Mouse (Mus musculus): ENCODE measurements around the gene Iqgap1. TPM values are rescaled to one million over a fixed set of nuclear protein-coding genes. Genes with fewer than 3 reads are reported as not detected.
"Not testable (repeated sequence)": the region's sequence is repeated elsewhere in the genome, so short reads cannot be mapped to it uniquely, and the experiment has no call there.

The Iqgap1 gene
- polyA plus RNA-seq, 1 experiment, result 51.7 TPM

DNA sequence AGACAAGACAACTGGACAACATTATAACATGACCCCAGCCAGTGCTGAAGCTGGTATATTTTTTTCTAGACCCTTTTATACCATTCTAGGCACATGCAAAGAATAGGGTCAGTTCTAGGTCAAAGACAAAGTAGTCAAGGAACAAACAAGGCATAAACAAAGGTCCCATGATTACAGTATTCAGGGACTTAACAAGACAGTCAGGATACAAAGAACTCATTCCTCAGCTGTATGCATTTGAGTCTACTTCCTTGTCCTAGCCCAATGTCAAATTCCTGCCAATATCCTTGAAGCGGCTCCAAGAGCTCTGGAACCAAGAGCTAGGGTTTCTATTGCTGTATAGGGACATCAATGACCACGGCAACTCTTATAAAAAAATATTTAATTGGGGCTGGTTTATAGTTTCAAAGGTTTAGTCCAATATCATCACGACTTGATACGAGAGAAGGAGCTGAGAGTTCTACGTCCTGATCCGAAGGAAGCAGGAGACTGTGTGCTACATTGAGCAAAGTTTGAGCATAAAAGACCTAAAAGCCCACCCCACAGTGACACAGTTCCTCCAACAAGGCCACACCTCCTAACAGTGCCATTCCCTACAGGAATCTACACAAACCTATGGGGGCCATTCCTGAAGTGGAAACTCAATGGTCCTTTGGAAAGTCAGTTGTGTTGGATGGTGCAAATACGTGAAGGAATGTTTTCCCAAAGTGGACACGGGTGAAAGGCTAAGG lies 18.3 kb upstream of the Iqgap1 start:
- DNase-seq (ENCODE audit: low spot score), result no peak

DNA sequence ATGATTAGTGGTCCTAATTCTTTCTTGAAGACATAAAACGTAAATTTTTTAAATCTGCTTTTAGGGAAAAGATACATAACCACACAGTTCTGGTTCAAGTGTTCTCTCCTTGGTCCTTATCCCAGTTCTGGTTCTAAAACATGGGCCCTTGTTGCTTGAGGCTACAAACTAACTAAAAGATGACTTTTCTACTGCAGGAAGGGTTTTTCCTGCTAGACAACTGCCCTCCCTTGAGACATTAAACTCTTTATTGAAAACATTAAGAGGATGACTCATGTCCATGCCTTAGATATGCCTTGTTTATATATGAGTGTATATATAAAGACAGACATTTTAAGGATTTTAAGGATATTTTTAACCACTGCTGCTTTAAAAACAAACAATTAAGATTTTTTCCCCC lies 17.4 kb upstream of the Iqgap1 start:
- no peak for DNase-seq (ENCODE audit: low spot score)

DNA sequence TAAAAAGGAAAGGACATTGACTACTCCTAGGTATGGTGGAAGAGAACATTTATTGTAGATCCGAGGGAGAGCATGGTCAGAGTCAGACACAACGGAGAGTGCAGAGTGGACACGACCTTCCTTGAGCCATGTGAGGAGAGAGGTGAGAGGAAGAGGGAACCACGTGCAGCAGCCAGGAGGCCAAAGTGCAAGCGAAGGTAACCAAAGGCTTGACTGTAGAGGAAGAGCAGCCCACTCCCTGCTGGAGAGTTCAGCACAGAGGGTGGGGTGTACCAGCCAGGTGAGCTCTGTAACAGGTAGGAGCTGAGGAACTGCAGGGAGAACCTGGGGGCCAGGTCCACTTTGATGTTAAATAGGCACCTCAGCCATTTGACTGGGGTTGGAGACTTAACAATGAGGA lies 16.4 kb upstream of the Iqgap1 start:
- no peak for DNase-seq (ENCODE audit: low spot score)

DNA sequence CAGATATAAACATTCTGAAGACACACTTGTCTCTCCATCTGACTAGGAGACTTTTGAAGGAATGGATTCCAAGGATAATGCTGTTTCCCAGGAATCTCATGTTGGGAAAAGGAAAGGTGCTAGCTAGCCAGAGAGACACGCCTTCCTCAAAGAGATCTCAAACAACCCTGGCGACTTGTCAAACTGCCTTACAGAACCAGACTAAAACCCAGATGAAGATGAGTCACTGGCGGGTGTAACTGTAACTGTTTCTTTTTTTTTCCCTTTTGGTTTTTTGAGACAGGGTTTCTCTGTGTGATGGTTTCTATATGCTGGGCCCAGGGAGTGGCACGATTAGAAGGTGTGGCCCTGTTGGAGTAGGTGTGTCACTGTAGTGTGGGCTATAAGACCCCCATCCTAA lies 15.2 kb upstream of the Iqgap1 start:
- no peak for DNase-seq (ENCODE audit: low spot score)

DNA sequence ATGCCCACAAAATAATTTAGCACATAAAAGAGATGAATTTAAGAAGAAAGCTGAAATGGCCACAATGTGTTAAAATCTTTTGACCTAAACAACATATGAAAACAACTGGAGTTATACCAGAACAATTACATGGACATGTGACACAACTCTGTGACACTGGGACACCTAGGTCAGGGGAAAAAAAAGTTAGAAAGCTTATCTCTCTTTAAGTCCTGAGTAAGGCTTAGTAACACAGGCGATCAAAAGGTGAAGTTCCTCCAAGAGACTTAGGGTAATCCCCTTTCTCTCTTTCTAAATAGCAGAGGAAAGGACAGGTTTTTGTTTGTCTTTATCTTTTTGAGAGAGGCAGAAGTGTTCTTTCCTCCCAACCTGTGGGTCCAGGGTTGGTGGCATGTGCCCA lies 14.5 kb upstream of the Iqgap1 start:
- DNase-seq (ENCODE audit: low spot score), result no peak

DNA sequence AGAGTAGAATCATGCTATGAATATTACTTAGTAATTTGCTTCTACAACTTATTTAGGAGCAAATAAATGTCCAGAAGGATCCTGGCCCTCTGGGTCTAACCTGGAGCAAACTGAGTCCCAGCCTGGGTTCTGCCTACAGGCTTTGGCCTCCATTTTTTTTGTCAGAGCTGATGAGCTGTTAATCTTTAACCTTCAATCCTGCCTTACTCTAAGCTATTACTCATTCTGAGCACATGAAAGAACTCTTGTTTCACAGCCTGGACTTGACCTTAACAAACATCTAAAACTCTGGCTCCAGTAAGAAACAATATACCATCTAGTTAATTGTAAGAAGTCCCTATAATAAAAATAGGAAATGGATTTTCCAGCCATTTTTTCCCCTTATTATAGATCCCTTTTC lies 14.0 kb upstream of the Iqgap1 start:
- DNase-seq (ENCODE audit: low spot score), result no peak

DNA sequence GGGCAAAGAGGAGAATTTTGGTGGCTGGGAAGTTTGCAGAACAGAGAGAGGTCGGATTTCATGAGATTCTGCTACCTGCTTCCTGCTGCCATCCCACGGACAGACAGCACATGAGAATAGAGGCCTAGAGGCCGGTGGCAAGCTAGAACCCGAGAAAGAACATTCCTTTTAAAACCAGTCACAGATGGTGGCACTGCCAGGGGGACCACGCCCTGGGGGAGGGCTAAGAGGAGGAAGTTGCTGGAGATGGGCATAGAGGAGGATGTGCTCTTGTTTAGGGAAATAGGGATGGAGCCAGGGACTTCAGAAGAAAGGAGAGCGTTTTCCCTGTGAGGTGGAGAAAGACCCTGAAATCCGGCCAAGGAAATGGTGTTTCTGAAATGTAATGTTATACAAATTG lies 12.5 kb upstream of the Iqgap1 start:
- DNase-seq (ENCODE audit: low spot score), result no peak

DNA sequence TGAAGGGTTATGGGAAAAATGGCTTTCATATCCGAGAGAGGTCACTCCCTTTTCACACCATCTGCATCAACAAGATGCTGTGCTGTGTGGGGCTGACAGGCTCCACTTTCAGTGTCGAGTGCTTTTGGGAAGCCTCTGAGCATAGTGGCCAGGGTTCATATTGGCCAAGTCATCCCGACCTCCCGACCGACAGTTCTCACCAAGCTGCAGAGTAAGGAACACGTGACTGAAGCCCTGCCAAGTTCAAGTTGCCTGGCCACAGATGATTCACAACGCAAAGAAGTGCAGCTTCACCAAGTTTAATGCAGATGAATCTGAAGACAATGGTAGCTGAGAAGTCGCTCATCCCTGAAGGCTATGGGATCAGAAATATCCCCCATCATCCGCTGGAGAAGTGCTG lies 12.0 kb upstream of the Iqgap1 start:
- DNase-seq (ENCODE audit: low spot score), result no peak

DNA sequence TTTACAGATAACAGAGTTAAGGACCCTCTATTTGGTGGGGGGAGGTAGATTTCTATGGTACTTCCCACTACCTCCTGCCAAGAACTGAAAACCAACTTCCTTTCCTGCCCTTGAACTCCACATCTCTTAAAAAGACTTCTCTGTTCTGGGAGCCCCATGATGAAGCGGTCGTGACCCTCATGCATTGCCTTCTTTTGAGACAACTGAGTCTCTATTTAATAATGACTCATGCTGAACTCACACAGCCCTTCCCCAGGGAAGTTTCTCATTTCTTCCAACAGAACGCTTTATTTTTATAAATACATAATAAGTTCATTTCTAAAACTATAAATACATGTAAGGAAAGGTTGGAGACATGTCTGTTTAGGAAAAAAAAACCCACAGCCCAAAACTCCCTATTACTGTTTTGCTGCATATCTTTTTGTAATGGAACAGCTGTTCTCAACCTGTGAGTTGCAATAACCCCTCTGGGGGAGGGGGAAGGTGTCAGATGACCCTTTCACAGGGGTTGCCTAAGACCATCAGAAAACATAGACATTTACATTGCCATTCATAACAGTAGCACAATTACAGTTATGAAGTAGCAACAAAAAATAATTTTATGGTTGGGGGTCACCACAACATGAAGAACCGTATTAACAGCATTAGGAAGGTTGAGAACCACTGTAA lies 10.3 kb upstream of the Iqgap1 start:
- no peak for DNase-seq (ENCODE audit: low spot score)

DNA sequence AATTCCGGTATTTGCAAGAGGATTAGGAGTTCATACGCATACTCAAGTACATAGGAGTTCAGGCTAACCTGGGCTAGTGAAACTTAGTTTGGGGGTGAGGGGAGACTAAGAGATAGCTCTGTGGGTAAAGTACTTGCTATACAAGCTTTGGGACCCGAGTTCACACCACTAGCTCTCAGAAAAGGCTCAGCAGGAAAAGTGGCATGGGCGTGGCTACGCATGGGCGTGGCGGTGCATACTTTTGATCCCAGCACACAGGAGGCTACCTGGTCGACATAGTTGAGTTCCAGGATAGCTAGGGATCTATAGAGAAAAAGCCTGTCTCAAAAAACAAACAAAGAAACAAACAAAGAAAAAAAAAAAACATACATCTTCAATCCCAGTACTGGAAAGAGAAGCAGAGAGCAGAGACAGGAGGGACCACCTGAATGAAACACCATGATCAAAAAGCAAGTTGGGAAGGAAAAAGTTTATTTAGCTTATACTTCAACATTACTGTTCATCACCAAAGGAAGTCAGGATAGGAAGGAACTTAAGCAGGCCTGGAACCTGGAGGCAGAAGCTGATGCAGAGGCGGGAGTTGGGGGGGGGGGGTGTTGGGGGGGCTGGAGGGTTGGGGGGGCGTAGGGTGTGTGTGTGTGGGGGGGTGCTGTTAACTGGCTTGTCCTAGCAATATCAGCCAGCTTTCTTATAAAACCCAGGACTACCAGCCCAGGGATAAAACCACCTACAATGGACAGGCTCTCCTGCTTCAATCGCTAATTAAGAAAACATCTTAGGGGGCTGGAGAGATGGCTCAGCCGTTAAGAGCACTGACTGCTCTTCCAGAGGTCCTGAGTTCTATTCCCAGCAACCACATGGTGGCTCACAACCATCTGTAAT lies 8.1 kb upstream of the Iqgap1 start:
- DNase-seq (ENCODE audit: low spot score), result no peak

DNA sequence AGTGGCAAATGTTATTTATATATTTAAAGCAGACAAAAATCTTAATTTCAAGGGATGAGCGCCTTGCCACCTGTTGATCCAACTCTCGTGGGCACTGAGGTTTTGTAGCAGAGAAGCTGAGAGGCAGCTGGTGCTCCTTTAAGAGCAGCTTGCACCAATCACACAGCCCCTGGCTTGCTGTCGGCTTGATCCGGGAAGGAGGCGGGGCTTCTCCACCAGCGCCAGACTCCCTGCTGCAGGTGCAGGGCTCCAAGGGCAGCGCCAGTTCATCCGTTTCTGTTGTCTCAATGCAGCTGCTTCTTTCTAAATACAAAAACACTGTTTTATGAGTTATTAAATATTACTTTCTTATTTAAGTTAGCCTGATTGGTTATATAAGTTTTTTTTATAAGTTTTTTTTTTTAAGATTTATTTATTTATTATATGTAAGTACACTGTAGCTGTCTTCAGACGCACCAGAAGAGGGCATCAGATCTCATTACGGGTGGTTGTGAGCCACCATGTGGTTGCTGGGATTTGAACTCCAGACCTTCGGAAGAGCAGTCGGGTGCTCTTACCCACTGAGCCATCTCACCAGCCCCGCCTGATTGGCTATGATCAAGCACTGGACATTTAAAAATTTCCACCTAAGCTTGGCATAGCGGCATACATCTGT lies 7.3 kb upstream of the Iqgap1 start:
- not testable (repeated sequence) for DNase-seq (ENCODE audit: low spot score)

DNA sequence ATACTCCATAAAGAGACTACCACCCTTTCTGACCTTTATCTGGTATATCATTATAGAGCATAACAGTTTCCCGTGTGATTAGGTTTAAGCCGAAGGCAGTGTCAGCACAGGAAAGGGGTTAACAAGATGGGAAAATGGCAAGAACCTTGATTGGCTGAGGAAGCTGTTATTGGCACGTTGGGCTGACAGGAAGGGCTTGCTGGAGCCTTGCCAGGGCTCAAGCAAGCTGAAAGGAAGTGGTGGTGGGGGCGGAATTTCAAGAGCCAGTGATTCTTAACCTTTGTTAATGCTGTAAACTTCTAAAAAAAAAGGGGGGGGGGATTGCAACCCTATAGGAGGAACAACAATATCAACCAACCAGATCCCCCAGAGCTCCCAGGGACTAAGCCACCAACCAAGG lies 6.4 kb upstream of the Iqgap1 start:
- DNase-seq (ENCODE audit: low spot score), result no peak

DNA sequence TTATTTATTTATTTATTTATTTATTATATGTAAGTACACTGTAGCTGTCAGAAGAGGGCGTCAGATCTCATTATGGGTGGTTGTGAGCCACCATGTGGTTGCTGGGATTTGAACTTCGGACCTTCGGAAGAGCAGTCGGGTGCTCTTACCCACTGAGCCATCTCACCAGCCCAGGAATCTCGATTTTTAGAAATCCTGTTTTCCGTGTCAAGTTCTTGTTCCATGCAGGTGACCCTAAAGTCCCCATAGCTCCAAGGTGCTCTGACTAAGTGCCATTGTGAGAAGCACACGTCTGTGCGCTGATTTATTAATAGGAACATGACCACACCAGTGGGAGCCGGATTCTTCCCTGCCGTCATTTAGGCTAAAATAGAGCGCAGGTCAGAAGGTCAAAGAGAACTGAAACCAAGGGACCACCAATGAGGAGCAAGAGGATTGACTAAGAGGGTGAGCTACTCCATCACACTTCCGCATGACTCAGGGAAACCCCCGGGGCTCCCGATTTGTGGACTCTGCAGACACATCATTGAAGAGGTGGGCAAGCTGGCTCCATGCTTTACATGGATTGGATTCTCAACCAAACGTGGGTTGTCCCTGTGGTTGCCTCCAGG lies 4.5 kb upstream of the Iqgap1 start:
- DNase-seq (ENCODE audit: low spot score), result no peak

DNA sequence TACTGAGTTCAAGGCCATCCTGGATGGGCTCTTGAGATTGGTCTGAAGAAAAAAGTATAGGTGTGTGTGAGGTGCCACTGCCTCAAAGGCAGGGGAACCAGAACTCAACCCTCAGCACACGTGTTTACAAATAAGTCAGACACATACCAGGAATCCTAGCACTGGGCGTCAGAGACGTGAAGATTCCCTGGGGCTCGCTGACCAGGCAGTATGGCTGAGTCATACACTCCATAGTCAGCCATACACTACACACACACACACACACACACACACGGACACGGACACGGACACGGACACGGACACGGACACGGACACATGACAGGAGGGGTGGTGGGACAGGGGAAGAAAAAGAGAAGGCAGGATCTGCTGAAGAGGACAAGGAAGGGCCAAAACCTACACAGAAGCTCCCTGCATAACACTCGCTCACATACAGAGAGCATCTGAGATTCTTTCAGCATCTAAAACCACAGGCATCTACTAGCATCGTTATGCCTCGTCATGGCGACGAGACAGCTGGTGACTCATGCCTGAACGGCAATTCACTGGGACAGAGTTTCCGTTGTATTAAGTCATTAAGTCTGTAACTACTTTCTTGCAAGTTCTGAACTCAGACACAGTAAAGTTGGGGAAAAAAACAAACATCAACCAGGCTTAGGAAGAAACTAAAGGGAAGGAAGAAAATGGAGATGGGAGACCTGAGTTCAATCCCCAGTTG lies 2.5 kb upstream of the Iqgap1 start:
- DNase-seq (ENCODE audit: low spot score), result no peak

DNA sequence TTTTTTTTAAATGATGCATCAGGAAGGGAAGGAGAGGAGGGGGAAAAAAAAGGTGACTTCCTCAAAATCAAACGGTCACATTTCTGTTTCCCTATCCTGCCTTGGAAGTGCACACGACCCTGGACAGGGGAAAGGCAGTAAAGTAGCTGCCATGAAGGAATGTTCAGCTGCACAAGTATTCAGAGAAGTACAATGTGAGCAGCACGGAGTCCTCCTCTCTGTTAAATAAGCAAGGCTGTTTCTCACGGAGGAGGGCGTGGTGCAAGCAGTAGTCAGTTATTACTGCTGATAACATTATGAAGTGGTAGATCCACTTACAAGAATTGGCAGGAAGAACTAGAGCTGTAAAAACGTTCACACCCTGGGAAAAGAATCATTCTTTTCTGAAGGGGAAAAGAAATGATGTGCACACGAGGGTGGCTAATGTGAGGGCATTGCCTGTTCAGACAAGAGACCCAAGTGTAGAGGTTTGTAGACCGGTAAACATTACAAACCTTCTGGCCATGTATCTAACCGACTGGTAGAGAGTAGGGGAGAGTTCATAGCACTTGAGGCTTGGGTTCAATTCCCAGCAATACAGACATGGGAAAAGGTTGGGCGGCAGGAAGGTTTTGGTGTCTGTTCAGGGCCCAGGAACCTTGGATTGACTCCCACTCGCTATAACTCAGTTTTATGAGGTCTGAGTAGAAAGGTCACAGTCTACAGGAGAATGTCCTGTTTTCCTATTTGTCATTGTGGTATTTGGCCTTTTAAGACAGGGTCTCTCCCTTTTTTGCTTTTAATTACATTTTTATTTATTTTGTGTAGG lies 1.7 kb downstream of the Iqgap1 start:
- DNase-seq (ENCODE audit: low spot score), result no peak

DNA sequence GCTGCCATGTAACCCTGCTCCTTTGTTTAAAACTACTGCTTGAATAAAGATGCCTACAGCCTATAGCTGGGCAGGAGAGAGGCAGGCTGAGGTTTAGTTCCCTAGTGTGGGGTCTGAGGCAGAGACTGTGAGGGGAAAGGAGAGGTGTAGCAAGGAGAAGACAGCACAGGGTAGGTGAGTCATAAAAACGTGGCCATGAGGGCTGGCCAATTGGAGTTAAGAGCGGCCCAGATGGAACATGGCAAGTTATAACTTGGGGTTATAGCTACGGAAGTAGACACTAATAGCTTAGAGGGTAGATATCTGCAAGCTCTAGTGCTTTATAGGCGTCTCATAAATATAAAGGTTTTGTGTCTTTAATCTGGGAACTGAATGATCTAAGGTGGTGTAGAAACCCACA lies 2.5 kb downstream of the Iqgap1 start:
- no peak for DNase-seq (ENCODE audit: low spot score)

DNA sequence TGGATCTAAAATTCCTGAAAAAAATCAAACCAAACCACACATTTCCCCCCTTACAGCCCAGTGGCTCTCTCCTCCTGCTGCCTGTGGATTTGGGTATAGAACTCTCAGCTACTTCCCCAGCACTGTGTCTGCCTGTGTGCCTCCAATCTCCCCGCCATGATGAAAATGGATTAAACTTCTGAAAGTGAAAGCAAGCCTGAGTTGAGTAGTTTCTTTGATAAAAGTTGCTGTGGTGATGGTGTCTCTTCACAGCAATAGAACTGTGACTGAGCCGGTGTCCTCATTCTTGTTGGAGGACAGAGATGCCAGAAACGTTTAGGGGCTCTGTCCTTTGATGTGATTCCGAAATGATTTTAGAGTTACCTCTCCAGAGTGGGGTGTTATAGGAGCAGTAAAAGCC lies 4.9 kb downstream of the Iqgap1 start:
- no peak for DNase-seq (ENCODE audit: low spot score)

DNA sequence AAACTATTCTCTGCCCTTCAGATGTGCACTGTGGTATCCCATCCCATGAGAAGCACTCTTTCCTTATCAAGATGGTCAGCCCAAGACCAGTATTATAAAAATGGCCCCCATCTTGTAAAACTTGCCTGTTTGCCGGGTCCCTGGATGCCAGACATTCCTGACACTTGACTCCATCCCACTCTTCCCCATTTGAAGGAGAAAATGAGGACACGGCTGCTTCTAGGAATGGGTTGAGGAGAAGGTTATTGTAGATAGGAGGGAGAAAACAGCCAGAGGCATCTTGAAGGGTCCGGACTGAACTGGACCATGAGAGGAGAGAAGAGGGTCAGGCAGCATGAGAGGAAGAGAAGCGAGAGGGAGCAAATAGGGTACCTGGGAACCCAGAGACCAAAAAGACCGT lies 9.1 kb downstream of the Iqgap1 start:
- no peak for DNase-seq (ENCODE audit: low spot score)

DNA sequence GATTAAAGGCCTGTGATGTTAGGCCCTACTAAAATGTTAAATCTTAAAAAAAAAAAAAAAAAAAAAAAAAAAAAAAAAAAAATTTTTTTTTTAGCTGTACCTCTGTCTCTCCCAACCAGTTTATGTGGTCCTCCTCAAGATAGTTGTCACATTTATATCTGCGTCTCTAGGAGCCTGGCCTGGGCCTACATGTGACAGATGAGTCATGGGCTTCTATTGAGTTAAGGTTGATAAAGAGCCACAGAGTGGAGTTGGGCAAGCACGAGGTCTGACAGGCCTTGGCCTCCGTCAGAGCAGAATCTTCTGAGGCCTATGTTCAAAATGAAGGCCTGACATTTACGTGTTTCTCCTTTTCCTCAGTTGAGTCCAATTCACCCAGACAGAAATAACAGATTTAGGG lies 12.4 kb downstream of the Iqgap1 start:
- DNase-seq (ENCODE audit: low spot score), result no peak

DNA sequence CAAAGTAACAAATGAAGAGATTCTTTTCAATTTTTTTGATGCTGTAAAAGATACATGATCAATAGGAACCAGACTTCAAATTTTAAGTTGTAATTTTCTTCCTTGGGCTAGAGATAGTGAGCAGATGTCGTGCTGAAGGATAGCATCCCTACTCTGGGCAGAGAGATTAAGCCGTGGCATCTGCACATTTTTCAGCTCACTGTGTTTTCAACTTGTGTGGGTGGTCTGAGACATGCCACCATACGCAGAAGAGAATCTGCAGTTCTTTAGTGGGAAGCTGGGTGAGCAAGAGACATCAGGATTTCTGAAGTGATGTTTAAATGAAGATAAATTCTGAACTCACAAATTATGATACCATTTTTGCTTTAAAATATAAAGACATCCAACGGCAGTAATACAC lies 19.4 kb downstream of the Iqgap1 start:
- DNase-seq (ENCODE audit: low spot score), result no peak
